Mouse (Mus musculus) heart, embryonic 14.5 days (tissue): Measurements from ENCODE around the gene Phxr2. TPM values are rescaled to one million over a fixed set of nuclear protein-coding genes. Genes with fewer than 3 reads are reported as not detected.

Experiments used
- ATAC-seq: fragments of 200-750 bp; cut with Nextera tagmentation; 2 replicates; pipeline ENCODE4 v1.8.0; 2017; ENCODE audit warnings: low read depth, moderate TSS enrichment; ENCODE audit not compliant: insufficient number of reproducible peaks, insufficient read depth, low FRiP score
- H3K27ac ChIP-seq, 2 experiments: fragments of 200-500 bp in 1 of 2; fragments of 300-500 bp in 1 of 2; sonication (generic) in 1 of 2; replicated peaks in 1 of 2; 2 replicates each; pipeline ENCODE4 v1.5.1; 2012 to 2014; ENCODE audit warnings: low read depth in 2 of 2, low read length in 2 of 2, control low read depth in 1 of 2, mild to moderate bottlenecking in 1 of 2, mixed read lengths in 1 of 2; ENCODE audit not compliant: control insufficient read depth in 1 of 2, insufficient read depth in 1 of 2
- H3K27me3 ChIP-seq: fragments of 300-500 bp; sonication (generic); 2 replicates; pipeline ENCODE4 v1.6.1; 2014; ENCODE audit warnings: mild to moderate bottlenecking, low read length, control low read depth; ENCODE audit not compliant: control insufficient read depth, insufficient read depth
- H3K36me3 ChIP-seq: fragments of 300-500 bp; sonication (generic); 2 replicates; pipeline ENCODE4 v1.6.1; 2014; ENCODE audit warnings: mild to moderate bottlenecking, control low read depth, low read length, mixed read lengths; ENCODE audit not compliant: control insufficient read depth, insufficient read depth
- H3K4me1 ChIP-seq, 2 experiments: fragments of 200-500 bp in 1 of 2; fragments of 300-500 bp in 1 of 2; sonication (generic) in 1 of 2; 2 replicates each; pipeline ENCODE4 v1.6.1; 2012 to 2014; ENCODE audit warnings: low read length in 2 of 2, control low read depth in 1 of 2, mixed read lengths in 1 of 2; ENCODE audit not compliant: control insufficient read depth in 2 of 2, insufficient read depth in 2 of 2
- H3K4me2 ChIP-seq: fragments of 300-500 bp; sonication (generic); 2 replicates; pipeline ENCODE4 v1.6.1; 2014; ENCODE audit warnings: mild to moderate bottlenecking, low read length
- H3K4me3 ChIP-seq, 2 experiments: fragments of 200-500 bp in 1 of 2; fragments of 300-500 bp in 1 of 2; sonication (generic) in 1 of 2; 2 replicates each; pipeline ENCODE4 v1.5.1; 2012 to 2014; ENCODE audit warnings: low read length in 2 of 2, mild to moderate bottlenecking in 2 of 2, control low read depth in 1 of 2, low read depth in 1 of 2, moderate library complexity in 1 of 2; ENCODE audit not compliant: control insufficient read depth in 1 of 2, insufficient read depth in 1 of 2
- H3K9ac ChIP-seq: fragments of 300-500 bp; sonication (generic); 2 replicates; pipeline ENCODE4 v1.6.1; 2014; ENCODE audit warnings: mild to moderate bottlenecking, low read length
- H3K9me3 ChIP-seq: fragments of 300-500 bp; sonication (generic); 2 replicates; pipeline ENCODE4 v1.6.1; 2016; ENCODE audit warnings: low read length, control low read depth; ENCODE audit not compliant: control insufficient read depth
- WGBS: fragments of 180-500 bp; shearing (Covaris S2); extraction: QIAGEN DNeasy Blood & Tissue Kit; methylation state at CpG from one replicate; pipeline ENCODE4 v1.1.7; 2014; 5-methylcytosine and 5-hydroxymethylcytosine counted together
- polyA plus RNA-seq: library from polyadenylated mRNA; unstranded; fragments of >200 nt; fragmentation: Nextera tagmentation; extraction: Ambion mirVana; gene quantifications from 2 replicates; pipeline ENCODE4 v1.2.1, GENCODE M21; 2014

Gene Phxr2
- polyA plus RNA-seq, 1 experiment from 2014 or later = not detected

- Histone ChIP-seq H3K4me3 (no peak overlapping the region), H3K36me3 (no peaks in the 10 kb centered on the region), H3K27me3 (no peaks in the 10 kb centered on the region), H3K9me3 (no peaks in the 10 kb centered on the region), H3K4me1 (peaks cover 4 to 10% of the 10 kb centered on the region in 2 experiments; a peak in 3 of 4 replicates), H3K9ac (no peak overlapping the region), H3K27ac (no peak overlapping the region), H3K4me2 (no peak overlapping the region)
- 72% methylated on average over 2 of the region's 2 CpGs for WGBS
- ATAC-seq = no peak
Measured at GRCm38 (mm10) chr10:99078621-99079020, 47.5 kb downstream of the Phxr2 start.

GRCm38 (mm10) chr10:99076113-99076895 is 49.8 kb downstream of the Phxr2 start:
- Histone ChIP-seq H3K36me3 (no peaks in the 10 kb centered on the region), H3K9me3 (no peaks in the 10 kb centered on the region), H3K4me2 (peak overlapping the region; percentile 39), H3K9ac (peak overlapping the region; percentile 21; the same call in 1 of the 2 replicates), H3K4me3 (no peak overlapping the region), H3K4me1 (peaks cover 0 to 5% of the 10 kb centered on the region in 2 experiments; a peak in 2 of 4 replicates), H3K27ac (no peak overlapping the region), H3K27me3 (no peaks in the 10 kb centered on the region)
- WGBS = 61% methylated on average over 18 of the region's 18 CpGs
- ATAC-seq = no peak

Other genes starting within 250 kb of the Phxr2 start
- gene Atp2b1, start 211.9 kb downstream of the Phxr2 start, polyA plus RNA-seq = 86.3 and 86.4 TPM in 2 replicates
- 11.7 and 12.1 TPM in 2 replicates for gene Poc1b, start 19.3 kb downstream of the Phxr2 start, polyA plus RNA-seq
- 7.3 and 7.4 TPM in 2 replicates for gene Galnt4, start 18.2 kb downstream of the Phxr2 start, polyA plus RNA-seq
- gene Dusp6, start 136.9 kb upstream of the Phxr2 start, polyA plus RNA-seq = 42.4 and 43.4 TPM in 2 replicates